Mouse (Mus musculus): ENCODE measurements at regions not wholly inside any gene's neighbourhood (a gene's known extent, or its start where the extent isn't known, plus 50 kb on each side); places are given as distances from the start of the nearest gene placed in this dataset.

DNA sequence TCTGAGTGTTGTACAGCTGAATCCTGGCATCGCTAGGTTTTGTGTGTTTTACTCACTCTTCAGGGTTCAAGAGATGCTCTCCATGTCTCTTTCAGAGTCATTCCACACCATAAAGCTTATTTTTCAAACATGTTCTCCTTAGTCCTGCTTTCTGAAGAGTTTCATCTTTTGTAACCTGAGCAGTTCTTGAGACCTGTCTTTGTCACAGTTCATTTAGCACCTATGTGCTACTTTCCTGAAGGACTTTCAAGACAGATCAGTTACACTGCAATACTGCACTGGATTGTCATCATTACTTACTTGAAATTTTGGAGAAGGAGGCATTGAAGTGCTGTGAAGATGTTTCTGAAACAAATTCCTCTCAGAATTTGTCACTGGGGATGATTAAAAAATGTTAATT lies 494.7 kb upstream of the Fam98a start:
- H3K27ac ChIP-seq (ENCODE audit: low read depth, low read length): no peak overlapping the region
- no peak overlapping the region for H3K9ac ChIP-seq (ENCODE audit: low read length)
- DNase-seq (ENCODE audit: low spot score) (no peak), ATAC-seq (no peak)
- H3K27me3 ChIP-seq (replicated peaks; ENCODE audit: control insufficient read depth, insufficient read depth, low read length): no peaks in the 10 kb centered on the region
- no peaks in the 10 kb centered on the region for H3K36me3 ChIP-seq (ENCODE audit: control insufficient read depth, insufficient read depth, low read length)
- H3K4me2 ChIP-seq (ENCODE audit: low read length): no peak overlapping the region
- no peak overlapping the region for H3K4me3 ChIP-seq (ENCODE audit: low read depth, low read length)
- no peaks in the 10 kb centered on the region for H3K9me3 ChIP-seq (replicated peaks; ENCODE audit: control insufficient read depth, low read length)
- H3K4me1 ChIP-seq (ENCODE audit: control insufficient read depth, insufficient read depth, low read length): no peaks in the 10 kb centered on the region
- 93% methylated on average over 1 of the region's 1 CpGs for WGBS

DNA sequence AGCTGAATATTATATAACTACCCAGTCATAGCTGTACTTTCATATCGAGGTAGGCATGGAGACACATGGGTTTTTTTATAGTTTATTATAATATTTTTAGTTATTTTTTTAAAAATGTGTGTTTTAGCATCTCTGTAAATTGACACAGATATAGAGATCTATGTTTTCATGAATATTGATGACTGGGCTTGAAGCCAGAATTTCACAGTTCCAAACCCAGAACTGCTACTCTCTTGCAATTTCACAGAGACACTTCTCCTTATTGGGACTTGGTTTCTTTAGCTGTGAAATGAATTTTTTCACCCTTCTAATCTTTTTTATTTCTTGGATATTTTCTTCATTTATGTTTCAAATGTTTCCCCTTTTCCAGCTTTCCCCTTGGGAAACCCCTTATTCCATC lies 481.0 kb upstream of the Fam98a start:
- peak; percentile 32 for DNase-seq (ENCODE audit: low spot score)
- no peak; the same call in 1 of the 2 replicates for ATAC-seq
- Histone ChIP-seq H3K9ac (ENCODE audit: low read length) (no peak overlapping the region), H3K27ac (ENCODE audit: low read depth, low read length) (no peak overlapping the region), H3K27me3 (replicated peaks; ENCODE audit: control insufficient read depth, insufficient read depth, low read length) (no peaks in the 10 kb centered on the region), H3K4me2 (ENCODE audit: low read length) (no peak overlapping the region), H3K36me3 (ENCODE audit: control insufficient read depth, insufficient read depth, low read length) (no peaks in the 10 kb centered on the region), H3K4me3 (ENCODE audit: low read depth, low read length) (no peak overlapping the region), H3K9me3 (replicated peaks; ENCODE audit: control insufficient read depth, low read length) (no peaks in the 10 kb centered on the region), H3K4me1 (ENCODE audit: control insufficient read depth, insufficient read depth, low read length) (no peaks in the 10 kb centered on the region)
- 69% methylated on average over 1 of the region's 1 CpGs for WGBS

DNA sequence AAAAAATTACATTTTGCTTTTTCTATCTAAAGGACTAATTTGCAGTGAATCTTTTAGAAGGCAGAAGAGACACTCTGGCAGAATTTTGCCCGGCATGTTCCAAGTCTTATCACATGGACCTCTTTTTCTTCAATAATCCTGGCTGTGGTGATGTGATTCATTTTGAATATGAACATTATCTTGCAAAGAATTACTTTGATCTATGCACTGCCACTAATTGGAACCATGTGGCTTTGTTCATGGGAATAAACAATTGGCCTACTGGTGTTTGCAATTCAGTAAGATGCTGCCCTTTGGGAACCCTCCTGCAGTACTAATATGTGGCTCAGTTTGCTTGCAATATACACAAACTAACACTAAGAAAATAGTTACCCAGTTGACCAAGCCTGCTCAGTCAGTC lies 456.3 kb upstream of the Fam98a start:
- H3K4me2 ChIP-seq (ENCODE audit: low read length): no peak overlapping the region
- H3K36me3 ChIP-seq (ENCODE audit: control insufficient read depth, insufficient read depth, low read length): no peaks in the 10 kb centered on the region
- no peak for ATAC-seq
- H3K9me3 ChIP-seq (replicated peaks; ENCODE audit: control insufficient read depth, low read length): no peaks in the 10 kb centered on the region
- no peak overlapping the region for H3K9ac ChIP-seq (ENCODE audit: low read length)
- H3K4me1 ChIP-seq (ENCODE audit: control insufficient read depth, insufficient read depth, low read length): no peaks in the 10 kb centered on the region
- no peak for DNase-seq (ENCODE audit: low spot score)
- H3K27me3 ChIP-seq (replicated peaks; ENCODE audit: control insufficient read depth, insufficient read depth, low read length): no peaks in the 10 kb centered on the region
- no peak overlapping the region for H3K4me3 ChIP-seq (ENCODE audit: low read depth, low read length)
- WGBS: 44% methylated on average over 1 of the region's 1 CpGs
- no peak overlapping the region for H3K27ac ChIP-seq (ENCODE audit: low read depth, low read length)

DNA sequence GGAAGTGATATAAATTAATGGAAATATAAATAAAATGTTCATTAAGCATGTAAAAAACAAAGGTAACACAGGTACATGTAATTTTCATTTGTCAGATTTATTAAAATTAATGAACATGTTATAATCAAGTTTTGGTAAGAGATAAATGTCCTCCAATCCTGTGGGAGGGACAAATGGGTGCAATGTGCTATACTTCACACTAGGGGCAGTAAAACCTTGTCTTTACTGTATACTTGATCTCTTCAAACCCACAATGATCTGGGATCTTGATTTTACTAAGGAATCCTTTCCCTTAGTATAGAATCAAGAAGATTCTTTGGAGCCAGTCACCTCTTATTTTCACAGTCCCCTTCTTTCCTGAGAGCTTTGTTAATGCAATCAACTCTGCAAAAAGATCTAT lies 451.1 kb upstream of the Fam98a start:
- H3K27ac ChIP-seq (ENCODE audit: low read depth, low read length): no peak overlapping the region
- H3K9ac ChIP-seq (ENCODE audit: low read length): no peak overlapping the region

DNA sequence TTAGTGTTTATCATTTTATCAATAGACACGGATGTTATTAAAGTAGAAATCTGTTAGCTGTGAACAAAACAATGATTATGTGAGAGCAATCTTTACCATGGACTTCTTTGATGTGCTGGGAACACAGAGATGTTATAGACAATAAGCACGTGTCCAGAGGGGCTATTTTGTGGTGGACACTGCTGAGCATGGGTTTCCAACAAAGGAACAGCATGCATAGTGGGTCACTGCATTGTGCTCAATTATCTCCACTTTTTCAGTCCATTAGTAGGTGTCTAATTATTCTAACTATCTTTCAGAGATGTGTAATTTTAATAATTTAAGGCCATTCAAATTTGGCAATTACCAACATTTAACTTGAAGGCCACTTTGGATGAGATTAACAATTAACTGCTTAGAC lies 409.6 kb upstream of the Fam98a start:
- Histone ChIP-seq H3K27me3 (replicated peaks; ENCODE audit: control insufficient read depth, insufficient read depth, low read length) (no peaks in the 10 kb centered on the region), H3K4me1 (ENCODE audit: control insufficient read depth, insufficient read depth, low read length) (no peaks in the 10 kb centered on the region), H3K9me3 (replicated peaks; ENCODE audit: control insufficient read depth, low read length) (no peaks in the 10 kb centered on the region), H3K4me2 (ENCODE audit: low read length) (no peak overlapping the region), H3K36me3 (ENCODE audit: control insufficient read depth, insufficient read depth, low read length) (no peaks in the 10 kb centered on the region), H3K4me3 (ENCODE audit: low read depth, low read length) (no peak overlapping the region), H3K9ac (ENCODE audit: low read length) (no peak overlapping the region), H3K27ac (ENCODE audit: low read depth, low read length) (no peak overlapping the region)
- DNase-seq (ENCODE audit: low spot score): no peak
- ATAC-seq: no peak
- 29% methylated on average over 2 of the region's 2 CpGs for WGBS

More for the DNA sequence above, 451.1 kb upstream of the Fam98a start:
- Histone ChIP-seq H3K4me3 (ENCODE audit: low read depth, low read length) (no peak overlapping the region), H3K27me3 (replicated peaks; ENCODE audit: control insufficient read depth, insufficient read depth, low read length) (no peaks in the 10 kb centered on the region), H3K9me3 (replicated peaks; ENCODE audit: control insufficient read depth, low read length) (no peaks in the 10 kb centered on the region), H3K4me1 (ENCODE audit: control insufficient read depth, insufficient read depth, low read length) (no peaks in the 10 kb centered on the region), H3K4me2 (ENCODE audit: low read length) (no peak overlapping the region), H3K36me3 (ENCODE audit: control insufficient read depth, insufficient read depth, low read length) (no peaks in the 10 kb centered on the region)
- peak; percentile 42 for DNase-seq (ENCODE audit: low spot score)
- ATAC-seq: no peak

DNA sequence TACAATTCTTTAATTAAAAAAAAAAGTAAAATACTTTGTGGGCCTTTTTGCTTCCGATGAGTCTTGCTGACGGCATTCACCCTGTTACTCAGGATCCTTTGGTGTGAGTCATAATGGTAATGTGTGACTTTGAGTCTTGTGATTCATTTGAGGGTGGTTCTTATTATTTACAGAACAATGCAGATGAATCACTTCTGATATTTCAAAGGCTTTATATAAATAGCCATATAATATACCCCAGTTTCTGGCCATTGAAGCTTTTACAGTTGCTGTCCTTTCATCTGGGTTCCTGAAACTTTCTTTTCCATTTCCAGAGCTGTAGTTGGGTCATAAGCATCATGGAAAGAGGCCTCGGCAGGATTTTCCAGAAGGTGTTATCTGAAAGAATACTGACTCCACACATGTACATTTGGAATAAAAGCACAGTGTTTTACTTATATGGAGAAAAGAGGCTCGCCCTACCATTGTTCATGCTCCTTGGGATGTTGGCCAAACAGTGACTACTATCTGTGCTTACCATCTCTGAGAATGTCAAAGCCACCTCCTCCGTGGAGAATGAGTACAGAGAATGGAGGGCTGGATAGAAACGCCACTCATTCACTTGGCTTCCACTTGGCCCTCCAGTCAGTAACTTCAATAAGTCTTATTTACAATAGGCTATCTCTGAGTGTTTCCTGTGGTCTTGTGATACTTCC lies 385.1 kb upstream of the Fam98a start:
- Histone ChIP-seq H3K9me3 (replicated peaks; ENCODE audit: control insufficient read depth, low read length) (no peaks in the 10 kb centered on the region), H3K36me3 (ENCODE audit: control insufficient read depth, insufficient read depth, low read length) (no peaks in the 10 kb centered on the region), H3K9ac (ENCODE audit: low read length) (no peak overlapping the region), H3K27me3 (replicated peaks; ENCODE audit: control insufficient read depth, insufficient read depth, low read length) (no peaks in the 10 kb centered on the region), H3K27ac (ENCODE audit: low read depth, low read length) (no peak overlapping the region), H3K4me3 (ENCODE audit: low read depth, low read length) (no peak overlapping the region), H3K4me2 (ENCODE audit: low read length) (no peak overlapping the region), H3K4me1 (ENCODE audit: control insufficient read depth, insufficient read depth, low read length) (no peaks in the 10 kb centered on the region)
- WGBS: 86% methylated on average over 6 of the region's 6 CpGs
- ATAC-seq (no peak), DNase-seq (ENCODE audit: low spot score) (no peak)

DNA sequence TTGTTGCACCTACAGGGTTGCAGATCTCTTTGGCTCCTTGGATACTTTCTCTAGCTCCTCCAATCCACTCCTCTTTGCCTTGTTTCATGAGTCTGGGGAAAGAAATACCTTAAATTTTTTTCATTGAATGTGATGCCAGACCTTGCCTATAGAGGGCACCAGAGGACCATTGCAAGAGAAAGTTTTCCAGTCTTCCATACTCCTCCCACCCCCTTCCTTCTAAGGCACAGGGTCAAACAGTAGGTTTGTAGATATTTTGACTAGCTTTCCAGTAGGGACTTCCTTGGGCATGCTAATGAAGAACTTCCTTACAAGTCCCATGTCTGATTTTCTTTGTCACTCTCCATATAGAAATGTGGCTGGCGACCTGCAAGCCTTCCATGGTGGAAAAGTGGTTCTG lies 379.3 kb upstream of the Fam98a start:
- no peaks in the 10 kb centered on the region for H3K36me3 ChIP-seq (ENCODE audit: control insufficient read depth, insufficient read depth, low read length)
- no peak overlapping the region for H3K4me3 ChIP-seq (ENCODE audit: low read depth, low read length)
- DNase-seq (ENCODE audit: low spot score) (peak; percentile 62), ATAC-seq (peak; percentile 73)
- WGBS: 66% methylated on average over 1 of the region's 1 CpGs
- H3K4me2 ChIP-seq (ENCODE audit: low read length): no peak overlapping the region
- H3K4me1 ChIP-seq (ENCODE audit: control insufficient read depth, insufficient read depth, low read length): no peaks in the 10 kb centered on the region
- no peak overlapping the region for H3K9ac ChIP-seq (ENCODE audit: low read length)
- no peaks in the 10 kb centered on the region for H3K27me3 ChIP-seq (replicated peaks; ENCODE audit: control insufficient read depth, insufficient read depth, low read length)
- H3K9me3 ChIP-seq (replicated peaks; ENCODE audit: control insufficient read depth, low read length): no peaks in the 10 kb centered on the region
- no peak overlapping the region for H3K27ac ChIP-seq (ENCODE audit: low read depth, low read length)

DNA sequence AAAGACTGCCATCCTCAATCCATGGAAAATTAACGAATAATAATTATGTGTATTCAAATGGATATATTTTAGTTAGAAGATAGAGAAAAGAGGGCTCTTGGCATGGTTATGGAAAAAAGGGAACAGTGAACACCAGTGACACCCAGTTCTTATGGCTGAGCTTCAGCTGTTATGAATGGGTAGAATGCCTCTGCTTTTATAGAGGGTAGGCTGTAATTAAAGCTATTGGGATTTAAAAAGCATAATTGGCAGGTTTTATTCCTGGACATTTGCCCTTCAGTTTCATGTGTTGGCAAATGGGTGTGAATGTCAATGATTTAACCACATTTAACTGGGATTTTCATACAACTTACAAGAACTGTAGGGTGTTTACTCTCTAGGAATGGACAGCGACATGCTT lies 368.5 kb upstream of the Fam98a start:
- DNase-seq (ENCODE audit: low spot score) (peak; percentile 51), ATAC-seq (peak; percentile 66)
- Histone ChIP-seq H3K9ac (ENCODE audit: low read length) (no peak overlapping the region), H3K9me3 (replicated peaks; ENCODE audit: control insufficient read depth, low read length) (no peaks in the 10 kb centered on the region), H3K4me3 (ENCODE audit: low read depth, low read length) (no peak overlapping the region), H3K4me1 (ENCODE audit: control insufficient read depth, insufficient read depth, low read length) (no peaks in the 10 kb centered on the region; the same call in 1 of the 2 replicates), H3K36me3 (ENCODE audit: control insufficient read depth, insufficient read depth, low read length) (no peaks in the 10 kb centered on the region), H3K27ac (ENCODE audit: low read depth, low read length) (no peak overlapping the region), H3K4me2 (ENCODE audit: low read length) (no peak overlapping the region), H3K27me3 (replicated peaks; ENCODE audit: control insufficient read depth, insufficient read depth, low read length) (no peaks in the 10 kb centered on the region)
- WGBS: 68% methylated on average over 2 of the region's 2 CpGs

DNA sequence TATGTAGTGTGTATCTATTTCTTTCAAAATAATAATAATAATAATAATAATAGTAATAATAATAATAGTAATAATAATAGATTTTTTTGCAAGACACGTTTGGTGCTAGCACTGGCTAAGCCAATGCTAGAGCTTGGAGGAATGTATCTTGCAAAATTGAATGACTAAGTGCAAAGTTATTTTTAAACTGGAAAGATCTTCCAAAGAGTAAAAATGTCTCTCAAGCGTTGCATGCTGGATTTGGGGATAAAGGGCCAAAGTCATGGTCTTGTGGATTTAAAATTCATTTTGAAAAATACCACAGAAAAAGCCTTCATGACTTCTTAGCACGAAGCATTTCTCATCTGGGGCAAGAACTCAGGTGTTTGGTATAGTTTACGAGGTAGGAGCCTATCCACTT lies 365.3 kb upstream of the Fam98a start:
- H3K9me3 ChIP-seq (replicated peaks; ENCODE audit: control insufficient read depth, low read length): no peaks in the 10 kb centered on the region
- no peak overlapping the region for H3K9ac ChIP-seq (ENCODE audit: low read length)
- WGBS: 86% methylated on average over 4 of the region's 4 CpGs
- H3K4me2 ChIP-seq (ENCODE audit: low read length): no peak overlapping the region
- no peak for DNase-seq (ENCODE audit: low spot score)
- no peak for ATAC-seq
- H3K4me3 ChIP-seq (ENCODE audit: low read depth, low read length): no peak overlapping the region
- no peaks in the 10 kb centered on the region for H3K36me3 ChIP-seq (ENCODE audit: control insufficient read depth, insufficient read depth, low read length)
- no peaks in the 10 kb centered on the region; the same call in 1 of the 2 replicates for H3K4me1 ChIP-seq (ENCODE audit: control insufficient read depth, insufficient read depth, low read length)
- no peaks in the 10 kb centered on the region for H3K27me3 ChIP-seq (replicated peaks; ENCODE audit: control insufficient read depth, insufficient read depth, low read length)
- H3K27ac ChIP-seq (ENCODE audit: low read depth, low read length): no peak overlapping the region

Measured in forebrain, embryonic 14.5 days (tissue).